Mouse (Mus musculus) G1E (cell line): ENCODE results near the gene Prr32. TPM values are rescaled to one million over a fixed set of nuclear protein-coding genes. Genes with fewer than 3 reads are reported as not detected.

Experiments used
- ATAC-seq: 2 replicates; pipeline ENCODE4 v1.8.0; 2016; ENCODE audit warnings: mild to moderate bottlenecking; ENCODE audit not compliant: insufficient number of reproducible peaks, poor library complexity, low FRiP score, severe bottlenecking; ENCODE audit errors: extremely low read depth
- DNase-seq: peaks from one replicate; pipeline ENCODE4 v3.0.0; 2012; ENCODE audit warnings: low spot score
- H3K27me3 ChIP-seq: 2 replicates; pipeline ENCODE4 v1.6.1; 2012; ENCODE audit warnings: mild to moderate bottlenecking, low read length, inconsistent platforms; ENCODE audit not compliant: insufficient read depth
- H3K36me3 ChIP-seq: replicated peaks from 2 replicates; pipeline ENCODE3; 2012; ENCODE audit warnings: mild to moderate bottlenecking, inconsistent platforms
- H3K4me1 ChIP-seq: 2 replicates; pipeline ENCODE4 v1.6.1; 2012; ENCODE audit warnings: low read depth, low read length, inconsistent platforms, mixed read lengths; ENCODE audit not compliant: insufficient read depth
- H3K4me3 ChIP-seq: 2 replicates; pipeline ENCODE4 v1.5.1; 2012; ENCODE audit warnings: low read depth, mild to moderate bottlenecking, inconsistent platforms, low read length, moderate library complexity, mixed read lengths
- H3K9me3 ChIP-seq: replicated peaks from 2 replicates; pipeline ENCODE4 v1.6.1; 2012; ENCODE audit warnings: inconsistent platforms
- CTCF ChIP-seq: IDR thresholded peaks from 2 replicates; pipeline ENCODE4 v1.5.1; 2012; ENCODE audit warnings: low read depth, low read length, inconsistent platforms, mixed read lengths
- GATA1 ChIP-seq: IDR thresholded peaks from 2 replicates; pipeline ENCODE4 v1.6.1; 2012; ENCODE audit warnings: borderline replicate concordance, low read length, inconsistent platforms, mixed read lengths
- GATA2 ChIP-seq: IDR thresholded peaks from 2 replicates; pipeline ENCODE4 v1.6.1; 2012; ENCODE audit warnings: low read depth, low read length, inconsistent platforms, borderline replicate concordance
- POLR2AphosphoS5 ChIP-seq: IDR thresholded peaks from 2 replicates; pipeline ENCODE4 v1.6.1; 2012; ENCODE audit warnings: low read depth, low read length, inconsistent platforms; ENCODE audit not compliant: insufficient replicate concordance
- TAL1 ChIP-seq: conservative IDR thresholded peaks from 2 replicates; pipeline ENCODE4 v1.6.1; 2012; ENCODE audit warnings: low read depth, low read length, inconsistent platforms, mixed read lengths
- polyA plus RNA-seq: library from polyadenylated mRNA; stranded (reverse); fragments of >175 nt; gene quantifications from 2 replicates; pipeline ENCODE4 v1.2.3, GENCODE M21; 2012
- total RNA-seq, 2 experiments: library from RNA; stranded (forward) in 1 of 2; stranded (reverse) in 1 of 2; fragments of 200-1000 nt in 1 of 2; fragments of >200 nt in 1 of 2; fragmentation: Nextera tagmentation in 1 of 2; gene quantifications; 2 replicates each; pipeline ENCODE4 v1.2.3; 2014 to 2017

The Prr32 gene
- total RNA-seq (2014; fragmentation: Nextera tagmentation) = not detected in 2 replicates
- total RNA-seq (2017) = not detected in 2 replicates
- polyA plus RNA-seq = not detected in 2 replicates

GRCm38 (mm10) chrX:45090604-45091003, at the start of gene Prr32:
TSS of gene Prr32 (plus strand) at chrX:45090904.
- Histone ChIP-seq H3K9me3 (no peaks in the 10 kb centered on the region), H3K27me3 (no peaks in the 10 kb centered on the region), H3K4me3 (no peak within 1 kb of the TSS), H3K36me3 (no peaks in the 10 kb centered on the region), H3K4me1 (no peaks in the 10 kb centered on the region)
- TF ChIP-seq TAL1 (no peak), CTCF (no peak), POLR2AphosphoS5 (no peak), GATA1 (no peak), GATA2 (no peak)
- DNase-seq (no peak), ATAC-seq (no peak)
